Mouse (Mus musculus) urinary bladder, adult 18-20 months (tissue): ENCODE data around the gene Krt27.

Source experiments
- DNase-seq, 2 experiments: peaks; one replicate each; pipeline ENCODE4 v3.0.0; 2022; ENCODE audit warnings: low spot score in 2 of 2, mixed read lengths in 2 of 2

Gene Krt27

GRCm38 (mm10) chr11:99329655-99330054, 21.2 kb downstream of the Krt27 start:
- DNase-seq, result no peak

GRCm38 (mm10) chr11:99322851-99323250, 28.1 kb downstream of the Krt27 start, which contains the start of gene Krt25:
TSS of gene Krt25 (minus strand) at chr11:99322951.
- DNase-seq, result no peak

- no peak for DNase-seq
Observed at GRCm38 (mm10) chr11:99321094-99321493, 29.8 kb downstream of the Krt27 start.

GRCm38 (mm10) chr11:99319127-99319526, 31.8 kb downstream of the Krt27 start:
- no peak for DNase-seq

GRCm38 (mm10) chr11:99316543-99316942, 34.4 kb downstream of the Krt27 start:
- DNase-seq, result no peak

GRCm38 (mm10) chr11:99314594-99314993, 36.3 kb downstream of the Krt27 start:
- no peak for DNase-seq

- DNase-seq, result no peak
Observed at GRCm38 (mm10) chr11:99310882-99311281, 40.0 kb downstream of the Krt27 start.

GRCm38 (mm10) chr11:99307579-99307978, 43.3 kb downstream of the Krt27 start:
- DNase-seq, result peak; percentile 18 to 46
